Mouse (Mus musculus): Measurements from ENCODE around the gene Afap1l2. TPM values are rescaled to one million over a fixed set of nuclear protein-coding genes. Genes with fewer than 3 reads are reported as not detected.

Afap1l2 gene
- total RNA-seq, 2 experiments from 2014 or later, result 12.2 to 27.4 TPM

- peak; percentile 36 to 53 for DNase-seq
These were observed 30.8 kb downstream of the Afap1l2 start for GRCm38 (mm10) chr19:56976962-56977948.

GRCm38 (mm10) chr19:56976515-56976914, 31.5 kb downstream of the Afap1l2 start:
- no peak for DNase-seq

GRCm38 (mm10) chr19:56975502-56975901, 32.5 kb downstream of the Afap1l2 start:
- peak in 1 of 2 experiments; percentile 23 for DNase-seq

DNA sequence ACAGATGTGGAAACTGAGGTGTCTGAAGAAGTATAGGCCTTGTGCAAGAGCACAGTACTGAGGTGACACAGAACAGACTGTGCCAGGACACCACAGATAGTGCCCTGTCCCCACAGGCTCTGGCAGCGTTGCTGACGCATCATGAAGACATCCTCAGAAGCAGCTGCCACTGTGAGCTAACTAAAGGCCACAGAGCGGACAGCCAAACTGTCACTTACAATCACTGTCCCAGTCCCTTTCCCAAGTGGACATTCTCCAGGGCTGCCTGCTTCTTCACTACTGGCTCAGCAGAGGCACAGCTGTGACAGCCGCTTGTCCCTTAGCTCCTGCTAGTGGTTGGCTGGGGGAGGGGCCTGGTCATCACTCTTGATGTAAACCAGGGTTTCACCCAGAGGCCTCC, 33.9 kb downstream of the Afap1l2 start:
- DNase-seq, result peak; percentile 49 to 59

DNA sequence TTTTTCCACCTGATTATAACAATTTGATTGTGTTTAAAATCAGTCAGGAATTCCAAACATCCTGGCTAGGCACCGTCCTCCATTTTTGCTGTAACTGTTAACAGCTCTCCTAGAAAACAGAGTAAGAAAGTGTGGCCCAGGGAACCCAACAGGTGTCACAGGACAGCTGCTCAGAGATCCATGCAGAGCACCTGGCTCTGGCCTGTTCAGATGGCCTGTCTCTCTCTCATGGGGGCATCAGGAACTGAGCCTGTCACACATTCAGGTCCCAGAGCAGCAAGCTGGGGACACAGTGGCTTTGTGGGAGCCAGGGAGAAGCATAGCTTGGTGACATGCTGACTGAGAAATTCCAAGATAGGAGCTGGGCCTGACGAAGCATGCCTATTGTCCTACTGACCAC, 35.3 kb downstream of the Afap1l2 start:
- no peak for DNase-seq

DNA sequence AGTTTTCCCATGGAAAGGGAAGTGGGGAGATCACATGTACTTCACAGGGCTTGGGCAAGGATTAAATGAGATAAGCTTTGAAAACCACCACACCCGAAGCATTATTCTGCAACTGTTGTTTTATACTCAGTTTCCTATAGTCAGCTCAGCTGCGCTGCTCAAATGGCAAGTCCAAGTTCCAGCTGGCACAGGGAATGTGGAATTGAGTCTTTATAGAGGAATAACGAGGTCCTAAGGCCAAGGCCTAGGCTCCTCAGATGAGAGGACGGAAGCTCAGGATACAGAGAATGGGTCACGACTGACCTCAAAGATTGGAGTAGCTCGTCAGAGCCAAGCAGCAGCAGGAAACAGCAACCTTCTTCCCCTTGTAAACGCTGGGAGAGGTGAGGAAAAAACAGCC, 36.7 kb downstream of the Afap1l2 start:
- peak in 1 of 2 experiments; percentile 22 for DNase-seq

- no peak for DNase-seq
These were observed 44.2 kb downstream of the Afap1l2 start for GRCm38 (mm10) chr19:56963876-56964275.

- no peak for DNase-seq
These were observed 48.4 kb downstream of the Afap1l2 start for GRCm38 (mm10) chr19:56959601-56960000.

GRCm38 (mm10) chr19:56959057-56959456, 49.0 kb downstream of the Afap1l2 start:
- DNase-seq, result peak in 1 of 2 experiments; percentile 28

- DNase-seq, result no peak
These were observed 49.4 kb downstream of the Afap1l2 start for GRCm38 (mm10) chr19:56958582-56959021.

- DNase-seq, result no peak
These were observed 50.0 kb downstream of the Afap1l2 start for GRCm38 (mm10) chr19:56958011-56958410.

GRCm38 (mm10) chr19:56955568-56956513, 52.2 kb downstream of the Afap1l2 start:
- peak; percentile 37 to 44 for DNase-seq

GRCm38 (mm10) chr19:56954857-56955256, 53.2 kb downstream of the Afap1l2 start:
- DNase-seq, result no peak

DNA sequence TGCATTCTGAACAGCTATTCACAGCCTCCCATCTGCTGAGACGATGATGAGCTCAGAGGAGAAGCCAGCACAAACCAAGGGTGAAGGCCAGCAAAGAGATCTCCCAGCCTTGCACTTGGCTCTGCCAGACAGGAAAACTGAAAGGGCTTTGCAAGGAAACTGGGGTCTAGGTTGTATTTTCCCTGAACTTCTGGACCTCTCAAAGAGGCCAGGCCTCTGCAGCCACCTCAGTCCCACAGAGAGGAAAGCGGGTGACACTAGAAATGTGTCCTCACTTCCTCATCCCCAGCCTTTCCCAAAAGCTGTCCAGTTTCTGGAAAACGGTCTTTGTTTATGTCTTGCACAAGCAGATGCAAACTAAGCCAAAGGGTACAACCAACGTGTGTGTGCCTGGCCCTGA, 54.2 kb downstream of the Afap1l2 start:
- DNase-seq, result no peak

DNA sequence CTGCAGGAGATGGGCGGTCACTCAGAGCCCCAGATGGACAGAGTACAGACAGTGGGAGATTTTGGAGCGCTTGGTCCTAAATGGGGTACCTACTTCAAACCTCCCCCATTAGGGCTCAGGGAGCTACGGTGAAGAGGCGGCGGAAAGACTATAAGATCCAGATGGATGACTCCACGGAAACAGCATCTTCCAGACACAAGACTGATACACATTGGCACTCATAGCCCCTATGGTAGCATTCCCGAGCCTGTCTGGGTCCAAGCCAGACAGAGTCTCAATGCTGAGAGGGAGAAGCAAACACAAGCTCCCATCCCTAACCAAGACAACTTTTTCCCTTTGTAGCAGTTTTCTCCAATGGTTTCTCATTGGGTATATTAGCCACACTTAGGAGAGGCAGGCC, 57.2 kb downstream of the Afap1l2 start:
- no peak for DNase-seq

GRCm38 (mm10) chr19:56949868-56950267, 58.2 kb downstream of the Afap1l2 start:
- no peak for DNase-seq

DNA sequence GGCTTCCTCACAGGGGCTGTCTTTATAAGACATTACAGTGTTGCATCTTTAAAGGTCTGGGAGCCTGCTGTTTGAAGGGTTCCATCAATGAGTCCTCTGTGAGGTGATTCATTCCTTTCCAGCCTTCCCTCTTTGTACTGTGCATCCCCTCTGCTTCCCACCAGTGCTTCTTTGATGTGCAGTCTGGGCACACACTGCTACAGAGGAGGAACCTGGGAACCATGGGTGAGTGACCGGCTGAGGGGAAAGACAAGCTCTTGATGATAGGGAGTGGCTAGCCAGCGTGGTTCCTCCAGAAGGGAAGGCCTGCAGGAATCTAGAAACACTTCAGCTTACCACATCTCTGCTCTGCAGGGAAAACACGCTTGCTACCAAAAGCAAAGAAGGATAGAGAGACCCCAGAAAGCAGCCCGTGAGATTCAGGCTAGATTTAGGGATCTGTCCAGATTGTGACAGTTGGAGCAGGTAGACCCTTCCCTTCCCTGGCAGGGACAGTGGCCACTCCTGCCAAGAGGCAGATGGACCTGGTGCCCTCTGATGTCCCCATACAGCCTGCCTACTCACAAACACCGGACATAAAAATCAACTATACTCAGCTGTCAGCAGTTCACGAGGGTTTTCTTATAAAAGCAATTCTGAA, 59.9 kb downstream of the Afap1l2 start:
- DNase-seq, result no peak

GRCm38 (mm10) chr19:56946727-56947126, 61.3 kb downstream of the Afap1l2 start:
- no peak for DNase-seq

DNA sequence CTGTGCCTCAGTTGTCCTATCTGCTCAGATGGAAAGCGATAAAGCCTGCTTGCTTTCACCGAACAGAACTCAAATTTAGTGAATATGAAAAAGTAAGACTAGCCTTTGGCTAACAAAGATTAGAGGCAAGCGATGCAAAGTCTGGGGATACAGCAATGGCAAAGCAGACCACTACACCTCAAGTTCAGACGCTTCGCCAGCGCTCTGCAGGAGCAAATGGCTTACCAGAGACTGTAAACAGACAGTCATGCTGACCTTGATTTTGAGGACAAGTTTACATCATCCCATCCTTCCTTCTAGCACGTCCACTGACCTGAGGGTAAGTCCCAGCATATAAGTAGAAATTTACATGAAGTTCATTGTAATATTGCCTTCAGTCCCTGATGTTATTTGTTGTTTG, 61.8 kb downstream of the Afap1l2 start:
- DNase-seq, result no peak

GRCm38 (mm10) chr19:56945621-56946020, 62.4 kb downstream of the Afap1l2 start:
- no peak for DNase-seq

DNA sequence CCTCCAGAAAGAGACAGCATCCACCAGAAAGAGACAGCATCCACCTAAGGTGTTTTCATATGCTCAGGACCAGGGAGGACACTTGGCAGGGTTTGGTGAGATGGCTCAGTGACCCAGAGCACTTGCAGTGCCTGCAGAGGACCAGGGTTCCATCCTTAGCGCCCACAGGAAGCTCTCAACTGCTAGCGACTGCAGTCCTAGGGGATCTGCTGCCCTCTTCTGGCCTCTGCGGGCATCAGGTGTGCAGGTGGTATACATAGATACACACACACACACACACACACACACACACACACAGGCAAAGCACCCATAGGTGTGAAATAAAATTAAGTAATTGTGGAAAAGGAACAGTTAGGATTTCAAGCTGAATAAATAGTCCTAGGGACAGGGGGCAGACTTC, 63.2 kb downstream of the Afap1l2 start:
- no peak for DNase-seq

DNA sequence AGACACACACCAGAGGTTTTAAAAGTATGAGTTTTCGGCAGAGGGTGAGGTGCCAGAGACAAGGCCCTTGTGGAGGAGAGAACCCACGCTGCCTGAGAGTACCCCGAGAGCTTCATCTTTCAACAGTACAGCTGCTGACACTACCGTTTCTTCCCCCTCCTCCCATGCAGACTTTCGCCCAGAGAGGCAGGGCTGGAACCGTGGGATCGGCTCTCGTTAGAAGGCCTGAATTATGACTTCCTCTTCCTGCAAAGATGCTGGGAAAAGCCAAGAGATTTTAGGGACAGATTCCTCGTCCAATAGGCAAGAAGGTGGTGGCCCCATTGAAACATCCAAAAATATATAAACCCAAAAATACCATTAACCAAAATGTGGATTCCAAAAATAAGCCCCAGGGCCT, 63.8 kb downstream of the Afap1l2 start:
- peak in 1 of 2 experiments; percentile 45 for DNase-seq
